Mouse (Mus musculus) CH12.LX (cell line): ENCODE results near the gene Rictor. TPM values are rescaled to one million over a fixed set of nuclear protein-coding genes. Genes with fewer than 3 reads are reported as not detected.

Experiments
- DNase-seq: peaks from one replicate; pipeline ENCODE4 v3.0.0-alpha.2; 2013; ENCODE audit errors: extremely low read depth
- H3K27ac ChIP-seq: 2 replicates; pipeline ENCODE4 v1.5.1; 2012; ENCODE audit warnings: low read depth, mild to moderate bottlenecking, control low read depth, moderate library complexity; ENCODE audit not compliant: insufficient read depth
- H3K27me3 ChIP-seq: replicated peaks from 2 replicates; pipeline ENCODE3; 2012; ENCODE audit warnings: inconsistent platforms
- H3K36me3 ChIP-seq, 2 experiments: replicated peaks in 1 of 2; 2 replicates each; pipeline versions ENCODE3 to v1.6.1; 2012; ENCODE audit warnings: inconsistent platforms in 1 of 2, low read length in 1 of 2, mild to moderate bottlenecking in 1 of 2, mixed read lengths in 1 of 2, moderate library complexity in 1 of 2; ENCODE audit not compliant: control insufficient read depth in 1 of 2, insufficient read depth in 1 of 2
- H3K4me1 ChIP-seq, 2 experiments: 2 replicates each; pipeline ENCODE4 v1.6.1; 2012; ENCODE audit warnings: inconsistent platforms in 1 of 2, moderate library complexity in 1 of 2; ENCODE audit not compliant: insufficient read depth in 2 of 2, control insufficient read depth in 1 of 2
- H3K4me2 ChIP-seq: 2 replicates; pipeline ENCODE4 v1.6.1; 2012; ENCODE audit warnings: low read depth, mild to moderate bottlenecking, control low read depth; ENCODE audit not compliant: poor library complexity, insufficient read depth, severe bottlenecking
- H3K4me3 ChIP-seq, 3 experiments: fragments of 150-350 bp in 1 of 3; sonication (generic) in 1 of 3; replicated peaks in 1 of 3; 2 replicates each; pipeline versions ENCODE3 to v1.5.1; 2011 to 2012; ENCODE audit warnings: low read depth in 2 of 3, low read length in 2 of 3, mild to moderate bottlenecking in 2 of 3, moderate library complexity in 2 of 3, control low read depth in 1 of 3, improper control_type of control experiment in 1 of 3, inconsistent platforms in 1 of 3, mixed read lengths in 1 of 3; ENCODE audit not compliant: poor library complexity in 1 of 3
- H3K79me2 ChIP-seq: replicated peaks from 2 replicates; pipeline ENCODE4 v1.6.1; 2012; ENCODE audit warnings: mild to moderate bottlenecking, moderate library complexity; ENCODE audit not compliant: control insufficient read depth, poor library complexity, insufficient read depth, severe bottlenecking; ENCODE audit errors: extremely low read depth
- H3K9ac ChIP-seq: 2 replicates; pipeline ENCODE4 v1.6.1; 2012; ENCODE audit warnings: low read depth, mild to moderate bottlenecking, control low read depth, moderate library complexity; ENCODE audit not compliant: insufficient read depth
- H3K9me3 ChIP-seq: replicated peaks from 2 replicates; pipeline ENCODE3; 2012; ENCODE audit warnings: low read length, inconsistent platforms, mixed read lengths
- GABPA ChIP-seq: IDR thresholded peaks from 2 replicates; pipeline ENCODE4 v1.6.1; 2012; ENCODE audit warnings: low read depth, low read length, improper control_type of control experiment, inconsistent platforms; ENCODE audit not compliant: insufficient replicate concordance
- JUN ChIP-seq: IDR thresholded peaks from 2 replicates; pipeline ENCODE4 v1.6.1; 2011; ENCODE audit warnings: low read depth, mild to moderate bottlenecking, low read length, improper control_type of control experiment, moderate library complexity; ENCODE audit not compliant: insufficient read depth
- MAFK ChIP-seq: IDR thresholded peaks from 2 replicates; pipeline ENCODE4 v1.6.1; 2011; ENCODE audit warnings: low read length, improper control_type of control experiment; ENCODE audit not compliant: insufficient replicate concordance
- MXI1 ChIP-seq: IDR thresholded peaks from 2 replicates; pipeline ENCODE4 v1.6.1; 2011; ENCODE audit warnings: mild to moderate bottlenecking, low read depth, low read length, improper control_type of control experiment
- NRF1 ChIP-seq: IDR thresholded peaks from 2 replicates; pipeline ENCODE4 v1.6.1; 2014; ENCODE audit warnings: low read depth, mild to moderate bottlenecking, inconsistent platforms, low read length, improper control_type of control experiment, moderate library complexity
- POLR2A ChIP-seq: IDR thresholded peaks from 2 replicates; pipeline ENCODE4 v1.6.1; 2011; ENCODE audit warnings: low read depth, mild to moderate bottlenecking, improper control_type of control experiment, low read length
- RAD21 ChIP-seq: IDR thresholded peaks from 2 replicates; pipeline ENCODE4 v1.6.1; 2011; ENCODE audit warnings: low read depth, mild to moderate bottlenecking, low read length, improper control_type of control experiment, moderate library complexity
- RCOR1 ChIP-seq: conservative IDR thresholded peaks from 2 replicates; pipeline ENCODE4 v1.6.1; 2012; ENCODE audit warnings: low read depth, mild to moderate bottlenecking, inconsistent platforms, low read length, improper control_type of control experiment
- SIN3A ChIP-seq: IDR thresholded peaks from 2 replicates; pipeline ENCODE4 v1.6.1; 2012; ENCODE audit warnings: low read length, improper control_type of control experiment, inconsistent platforms
- SMC3 ChIP-seq: IDR thresholded peaks from 2 replicates; pipeline ENCODE4 v1.6.1; 2011; ENCODE audit warnings: low read depth, low read length, improper control_type of control experiment
- USF1 ChIP-seq: IDR thresholded peaks from 2 replicates; pipeline ENCODE4 v1.6.1; 2014; ENCODE audit warnings: low read depth, mild to moderate bottlenecking, inconsistent platforms, low read length, improper control_type of control experiment
- ZC3H11A ChIP-seq: IDR thresholded peaks from 2 replicates; pipeline ENCODE4 v1.6.1; 2012; ENCODE audit warnings: low read depth, mild to moderate bottlenecking, inconsistent platforms, low read length, improper control_type of control experiment
- ZKSCAN1 ChIP-seq: IDR thresholded peaks from 2 replicates; pipeline ENCODE4 v1.6.1; 2012; ENCODE audit warnings: low read depth, inconsistent platforms, low read length, improper control_type of control experiment, borderline replicate concordance
- ZNF384 ChIP-seq: IDR thresholded peaks from 2 replicates; pipeline ENCODE4 v1.6.1; 2012; ENCODE audit warnings: low read depth, low read length, improper control_type of control experiment, inconsistent platforms
- dilution Hi-C: fragments of 300-500 bp; cut with MboI; formaldehyde crosslinking; loops from 2 replicates; pipeline ENCODE4 v1.14.3; 2020; ENCODE audit warnings: low sequenced_read_pairs; ENCODE audit not compliant: extremely low pct_unique_long_range_greater_than_20kb, extremely low pct_ligation_motif_present
- in situ Hi-C: fragments of 300-500 bp; cut with MboI; formaldehyde crosslinking; loops from 3 replicates; pipeline ENCODE4 v1.14.3; 2019; ENCODE audit warnings: low sequenced_read_pairs, low pct_ligation_motif_present, low pct_unique_long_range_greater_than_20kb, mixed read lengths
- polyA plus RNA-seq: library from polyadenylated mRNA; unstranded; fragments of >175 nt; gene quantifications from 2 replicates; pipeline ENCODE4 v1.2.1, GENCODE M21; 2012; ENCODE audit warnings: low read depth; ENCODE audit not compliant: insufficient read length
- total RNA-seq, 2 experiments: library from RNA; depleted of rRNA; stranded (reverse); fragments of 300-350 nt in 1 of 2; fragments of >200 nt in 1 of 2; gene quantifications; 2 replicates each; pipeline ENCODE4 v1.2.3; 2012 to 2014

The Rictor gene
- total and polyA plus RNA-seq, 3 experiments = 7.1 to 8.0 (median 7.4) TPM

GRCm38 (mm10) chr15:6663991-6664390 is 44.2 kb upstream of the Rictor start:
- TF ChIP-seq SMC3 = no peak
- no peak for TF ChIP-seq ZKSCAN1
- TF ChIP-seq MXI1 = no peak
- TF ChIP-seq, all 38 proteins: peak for 0
- H3K9me3 ChIP-seq = no peaks in the 10 kb centered on the region
- no peak for DNase-seq
- H3K27ac ChIP-seq = no peak overlapping the region
- in situ Hi-C loops = no loop called here
- no peaks in the 10 kb centered on the region for H3K36me3 ChIP-seq
- H3K4me3 ChIP-seq = no peak overlapping the region
- no peaks in the 10 kb centered on the region for H3K79me2 ChIP-seq
- H3K9ac ChIP-seq = no peak overlapping the region
- dilution Hi-C loops = no loop called here
- no peaks in the 10 kb centered on the region for H3K4me1 ChIP-seq
- H3K27me3 ChIP-seq = no peaks in the 10 kb centered on the region
- no peak overlapping the region for H3K4me2 ChIP-seq

- no peaks in the 10 kb centered on the region for H3K36me3 ChIP-seq
- dilution Hi-C loops = no loop called here
- no peaks in the 10 kb centered on the region for H3K9me3 ChIP-seq
- H3K27me3 ChIP-seq = no peaks in the 10 kb centered on the region
- H3K27ac ChIP-seq = no peak overlapping the region
- TF ChIP-seq ZNF384 (no peak), USF1 (no peak), NRF1 (no peak), POLR2A (no peak), GABPA (no peak), MAFK (no peak), RCOR1 (no peak), SIN3A (no peak), RAD21 (no peak), MXI1 (no peak), JUN (no peak), ZC3H11A (no peak)
- H3K4me3 ChIP-seq = no peak overlapping the region
- no peak overlapping the region for H3K4me2 ChIP-seq
- in situ Hi-C loops = no loop called here
- no peak overlapping the region for H3K9ac ChIP-seq
- no peaks in the 10 kb centered on the region for H3K79me2 ChIP-seq
- H3K4me1 ChIP-seq = no peaks in the 10 kb centered on the region
- no peak for DNase-seq
Observed at GRCm38 (mm10) chr15:6666072-6666471, 42.1 kb upstream of the Rictor start.
